Mouse (Mus musculus): ENCODE measurements around the gene Galnt14. TPM values are rescaled to one million over a fixed set of nuclear protein-coding genes. Genes with fewer than 3 reads are reported as not detected.

Galnt14 gene
- polyA plus RNA-seq, 1 experiment: not detected

DNA sequence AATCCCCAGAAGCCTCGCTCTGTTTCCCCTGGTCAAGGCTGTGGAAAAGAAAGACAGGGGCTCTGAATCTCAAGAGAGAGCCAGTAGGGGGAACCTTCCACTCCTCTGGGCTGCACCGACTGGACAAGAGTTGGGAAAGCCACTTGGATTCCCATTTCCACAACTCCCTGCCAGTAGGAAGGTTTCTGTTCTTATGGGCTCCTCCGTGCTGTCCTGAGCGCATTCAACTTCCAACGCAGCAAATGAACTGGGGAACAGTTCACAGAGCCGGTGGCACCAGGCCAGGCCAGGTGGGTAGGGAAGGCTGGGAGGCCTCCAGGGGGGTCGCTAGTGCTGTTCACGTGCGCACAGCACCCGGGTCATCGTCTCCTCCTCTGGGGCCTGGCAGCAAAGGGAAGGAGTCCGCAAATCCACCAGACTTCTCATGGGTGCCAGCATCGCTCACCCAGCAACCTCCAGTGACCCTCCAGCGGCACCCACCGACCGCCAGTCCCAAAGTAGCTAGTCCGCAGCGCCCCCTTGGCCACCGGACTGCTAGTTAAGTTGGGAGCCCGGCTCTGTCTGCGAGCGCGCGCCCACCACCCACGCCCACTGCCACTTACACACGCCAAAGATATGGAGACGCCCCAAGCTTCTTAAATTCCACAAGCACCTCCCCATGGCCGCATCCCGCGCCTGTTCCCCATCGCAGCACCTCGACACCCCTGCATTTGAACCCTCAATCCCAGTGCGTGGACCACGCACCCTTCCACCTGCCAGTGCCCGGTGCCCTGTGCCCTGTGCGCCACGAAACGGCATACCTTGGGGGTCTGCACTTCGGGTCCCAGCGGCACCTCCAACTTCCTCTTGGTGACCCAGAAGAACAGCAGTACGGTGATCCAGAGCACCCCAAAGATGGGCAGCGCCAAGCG is 867 bp downstream of the Galnt14 start:
- Histone ChIP-seq H3K4me3 (ENCODE audit: insufficient read depth, low read length) (no peak overlapping the region), H3K4me1 (ENCODE audit: control insufficient read depth, insufficient read depth, low read length) (no peaks in the 10 kb centered on the region), H3K27ac (ENCODE audit: insufficient read depth, low read depth, low read length) (no peak overlapping the region)
- TF ChIP-seq POLR2A (IDR thresholded peaks at IDR 0.05; ENCODE audit: borderline replicate concordance, low read depth, low read length): no peak
- no peak for TF ChIP-seq CTCF (IDR thresholded peaks at IDR 0.05; ENCODE audit: low read depth, low read length)

DNA sequence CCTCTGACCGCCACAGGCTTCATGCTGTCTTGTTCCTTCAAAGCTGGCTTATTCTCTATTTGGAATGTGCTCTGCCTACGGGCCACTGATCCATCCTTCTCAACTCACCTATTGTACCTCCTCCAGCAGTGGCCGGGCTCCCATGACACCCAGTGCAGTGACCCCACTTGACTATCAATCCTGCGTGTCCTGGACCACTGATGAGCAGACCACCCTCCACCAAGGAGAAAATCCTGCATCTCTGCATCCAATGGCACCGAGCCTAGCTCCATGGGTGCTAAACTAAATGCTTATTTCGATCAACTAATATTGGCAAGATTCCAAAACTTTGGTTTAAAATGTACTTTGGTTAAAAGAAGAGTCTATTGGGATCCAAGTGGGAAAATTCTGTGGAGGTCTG is 1.8 kb downstream of the Galnt14 start:
- no peak overlapping the region for H3K27ac ChIP-seq (ENCODE audit: insufficient read depth, low read depth, low read length)
- no peak overlapping the region for H3K4me3 ChIP-seq (ENCODE audit: insufficient read depth, low read length)
- TF ChIP-seq POLR2A (IDR thresholded peaks at IDR 0.05; ENCODE audit: borderline replicate concordance, low read depth, low read length): no peak
- TF ChIP-seq CTCF (IDR thresholded peaks at IDR 0.05; ENCODE audit: low read depth, low read length): no peak
- H3K4me1 ChIP-seq (ENCODE audit: control insufficient read depth, insufficient read depth, low read length): no peaks in the 10 kb centered on the region

DNA sequence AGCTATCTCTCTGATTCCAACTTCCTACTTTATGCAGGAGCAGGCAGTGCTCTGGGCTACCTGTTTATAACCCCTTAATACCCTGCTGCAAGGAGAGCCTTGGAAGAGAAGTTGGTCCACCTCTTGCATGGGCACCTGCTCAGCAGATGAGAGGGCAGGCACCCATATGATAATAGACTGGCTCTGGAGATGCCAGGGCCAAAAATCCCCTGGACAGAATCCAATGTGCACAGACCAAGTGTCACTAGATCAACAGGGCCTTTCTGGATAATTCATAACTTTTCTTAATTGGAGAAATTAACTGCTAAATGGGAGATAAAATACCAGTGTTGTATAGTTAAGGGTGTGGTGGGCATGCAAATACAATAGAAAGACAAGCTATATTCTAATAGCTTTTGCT is 6.7 kb downstream of the Galnt14 start:
- TF ChIP-seq POLR2A (IDR thresholded peaks at IDR 0.05; ENCODE audit: borderline replicate concordance, low read depth, low read length) (no peak), CTCF (IDR thresholded peaks at IDR 0.05; ENCODE audit: low read depth, low read length) (no peak)
- H3K27ac ChIP-seq (ENCODE audit: insufficient read depth, low read depth, low read length): no peak overlapping the region
- H3K4me3 ChIP-seq (ENCODE audit: insufficient read depth, low read length): no peak overlapping the region
- H3K4me1 ChIP-seq (ENCODE audit: control insufficient read depth, insufficient read depth, low read length): no peaks in the 10 kb centered on the region

DNA sequence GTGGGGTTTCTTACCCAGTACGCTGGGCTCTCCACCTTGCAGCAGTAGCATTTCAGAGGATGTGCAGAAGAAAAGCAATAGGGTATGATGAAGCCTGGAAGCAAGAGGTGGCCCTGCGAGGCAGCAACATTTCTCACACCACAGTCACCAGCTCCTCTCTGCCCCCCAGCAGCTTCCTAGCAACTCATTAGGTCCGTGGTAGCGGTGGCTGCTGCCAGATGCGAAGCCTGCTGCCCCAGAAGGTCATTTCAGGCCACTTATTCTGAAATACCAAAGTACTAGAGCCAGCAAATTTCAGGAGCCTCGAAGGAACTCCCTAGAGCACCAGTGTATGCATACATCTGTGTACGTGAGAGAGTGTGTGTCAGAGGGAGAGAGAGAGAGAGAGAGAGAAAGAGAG is 9.2 kb downstream of the Galnt14 start:
- H3K4me1 ChIP-seq (ENCODE audit: control insufficient read depth, insufficient read depth, low read length): no peaks in the 10 kb centered on the region
- TF ChIP-seq POLR2A (IDR thresholded peaks at IDR 0.05; ENCODE audit: borderline replicate concordance, low read depth, low read length) (no peak), CTCF (IDR thresholded peaks at IDR 0.05; ENCODE audit: low read depth, low read length) (no peak)
- no peak overlapping the region for H3K27ac ChIP-seq (ENCODE audit: insufficient read depth, low read depth, low read length)
- no peak overlapping the region for H3K4me3 ChIP-seq (ENCODE audit: insufficient read depth, low read length)

DNA sequence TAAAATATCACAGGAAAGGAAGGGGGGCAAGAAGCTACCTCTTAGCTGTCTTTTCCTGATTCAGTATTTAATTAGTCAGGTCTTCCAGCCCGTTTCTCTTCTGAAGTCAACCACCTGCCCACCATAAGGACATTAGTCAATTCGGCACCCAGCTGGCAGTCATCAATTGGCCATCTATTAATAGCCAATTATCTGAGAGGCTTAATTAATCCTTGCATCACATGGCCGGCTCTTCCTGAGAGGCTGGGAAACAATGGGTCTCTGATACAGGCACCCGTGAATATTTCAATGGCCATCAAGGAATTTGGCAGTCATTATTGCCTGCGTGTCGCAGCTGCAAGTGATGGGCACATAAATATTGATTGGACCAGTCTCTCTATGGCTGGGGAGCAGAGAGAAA is 10.4 kb downstream of the Galnt14 start:
- H3K4me3 ChIP-seq (ENCODE audit: insufficient read depth, low read length): no peak overlapping the region
- no peak overlapping the region for H3K27ac ChIP-seq (ENCODE audit: insufficient read depth, low read depth, low read length)
- no peaks in the 10 kb centered on the region for H3K4me1 ChIP-seq (ENCODE audit: control insufficient read depth, insufficient read depth, low read length)
- TF ChIP-seq POLR2A (IDR thresholded peaks at IDR 0.05; ENCODE audit: borderline replicate concordance, low read depth, low read length): no peak
- TF ChIP-seq CTCF (IDR thresholded peaks at IDR 0.05; ENCODE audit: low read depth, low read length): no peak

DNA sequence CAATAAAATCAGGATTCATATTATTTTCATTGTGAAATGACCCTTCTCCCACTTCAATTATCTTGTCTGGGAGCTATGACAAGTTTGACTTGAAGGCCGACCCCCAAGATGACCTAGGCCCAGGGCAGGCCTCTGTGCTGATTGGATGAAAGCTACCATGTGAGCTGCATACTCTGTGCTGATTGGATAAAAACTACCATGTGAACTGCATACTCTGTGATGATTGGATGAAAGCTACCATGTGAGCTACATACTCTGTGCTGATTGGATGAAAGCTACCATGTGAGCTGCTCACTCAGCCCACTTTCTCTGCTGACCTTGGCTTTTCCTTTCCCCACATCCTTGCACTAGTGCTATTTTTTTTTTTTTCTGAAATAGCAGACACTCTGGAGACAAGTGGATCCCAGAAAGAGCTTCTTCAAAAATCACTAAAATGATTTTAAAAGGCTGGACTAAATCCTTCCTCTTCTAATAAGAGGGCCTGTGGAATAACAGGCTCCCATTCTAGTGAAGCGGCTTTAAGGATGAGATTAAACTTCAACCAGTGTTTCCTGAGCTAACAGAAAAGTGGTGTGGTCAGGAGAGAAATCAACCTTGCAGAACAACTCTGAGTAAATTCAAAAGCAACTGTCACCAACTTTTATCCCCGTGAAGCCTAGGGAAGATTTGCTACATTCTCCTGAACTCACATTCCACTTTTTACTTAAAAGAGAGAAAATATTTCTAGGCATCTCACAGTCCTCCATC is 15.9 kb downstream of the Galnt14 start:
- TF ChIP-seq CTCF (IDR thresholded peaks at IDR 0.05; ENCODE audit: low read depth, low read length) (no peak), POLR2A (IDR thresholded peaks at IDR 0.05; ENCODE audit: borderline replicate concordance, low read depth, low read length) (no peak)
- Histone ChIP-seq H3K27ac (ENCODE audit: insufficient read depth, low read depth, low read length) (no peak overlapping the region), H3K4me3 (ENCODE audit: insufficient read depth, low read length) (no peak overlapping the region), H3K4me1 (ENCODE audit: control insufficient read depth, insufficient read depth, low read length) (no peaks in the 10 kb centered on the region)

DNA sequence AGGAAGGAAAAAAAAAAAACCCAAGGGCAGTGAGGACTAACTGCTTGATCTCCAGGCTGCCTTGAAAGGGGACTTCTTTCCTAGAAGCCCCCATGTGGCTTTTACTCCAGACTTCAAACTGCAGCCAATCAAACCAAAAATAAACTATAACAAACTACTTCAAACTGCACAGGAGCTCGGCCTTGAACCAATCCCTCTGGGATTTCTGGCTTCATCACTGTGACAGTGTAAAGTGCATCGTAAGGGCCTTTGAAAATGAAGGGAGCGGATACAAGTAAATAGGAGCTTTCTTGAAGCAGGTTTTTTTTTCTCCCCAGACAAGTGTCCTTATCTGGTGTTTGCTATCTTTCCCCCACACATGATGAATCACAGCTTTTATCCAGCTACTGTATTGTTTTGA is 22.0 kb downstream of the Galnt14 start:
- no peak for TF ChIP-seq POLR2A (IDR thresholded peaks at IDR 0.05; ENCODE audit: borderline replicate concordance, low read depth, low read length)
- TF ChIP-seq CTCF (IDR thresholded peaks at IDR 0.05; ENCODE audit: low read depth, low read length): no peak

DNA sequence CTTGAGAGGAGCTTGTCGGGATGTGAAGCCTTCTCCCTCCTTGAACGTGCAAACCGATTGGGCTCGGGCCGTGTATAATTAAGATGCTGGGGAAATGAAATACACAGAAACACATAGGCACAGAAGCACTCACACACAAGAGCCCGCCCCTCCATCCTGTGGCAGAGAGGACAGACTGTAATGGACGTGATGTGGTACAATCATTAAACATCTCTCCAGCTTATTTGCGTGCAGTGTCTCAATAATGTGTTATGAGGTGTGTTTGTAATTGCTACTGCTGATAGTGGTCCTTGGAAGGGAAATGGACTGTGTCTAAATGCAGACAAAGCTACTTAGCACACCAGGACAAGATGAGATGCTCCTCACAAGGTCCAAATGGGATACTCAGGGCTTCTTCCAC is 24.0 kb downstream of the Galnt14 start:
- TF ChIP-seq CTCF (IDR thresholded peaks at IDR 0.05; ENCODE audit: low read depth, low read length) (no peak), POLR2A (IDR thresholded peaks at IDR 0.05; ENCODE audit: borderline replicate concordance, low read depth, low read length) (no peak)
- no peak overlapping the region for H3K4me3 ChIP-seq (ENCODE audit: insufficient read depth, low read length)
- no peaks in the 10 kb centered on the region for H3K4me1 ChIP-seq (ENCODE audit: control insufficient read depth, insufficient read depth, low read length)
- H3K27ac ChIP-seq (ENCODE audit: insufficient read depth, low read depth, low read length): no peak overlapping the region

More for the DNA sequence above, 22.0 kb downstream of the Galnt14 start:
- no peak overlapping the region for H3K4me3 ChIP-seq (ENCODE audit: insufficient read depth, low read length)
- no peak overlapping the region for H3K27ac ChIP-seq (ENCODE audit: insufficient read depth, low read depth, low read length)
- no peaks in the 10 kb centered on the region for H3K4me1 ChIP-seq (ENCODE audit: control insufficient read depth, insufficient read depth, low read length)

DNA sequence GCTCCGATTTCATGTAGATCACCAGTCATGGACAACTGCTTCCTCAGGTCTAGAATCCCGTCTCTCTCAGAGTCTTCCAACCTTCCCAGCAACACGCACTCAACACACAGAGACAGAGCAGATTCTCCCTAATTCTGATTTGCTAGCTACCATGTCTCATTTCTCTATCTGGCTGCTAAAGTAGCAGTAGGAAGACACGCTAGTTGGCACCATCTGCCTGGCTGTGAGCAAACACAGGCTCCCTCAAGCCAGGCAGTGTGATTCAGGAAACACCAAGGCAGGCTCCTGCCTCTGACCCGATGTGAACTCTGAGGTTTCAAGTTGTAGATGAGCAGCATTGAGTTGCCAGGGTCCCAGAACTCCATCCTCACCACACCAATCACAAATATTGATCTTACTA is 25.5 kb downstream of the Galnt14 start:
- TF ChIP-seq POLR2A (IDR thresholded peaks at IDR 0.05; ENCODE audit: borderline replicate concordance, low read depth, low read length) (no peak), CTCF (IDR thresholded peaks at IDR 0.05; ENCODE audit: low read depth, low read length) (no peak)
- no peaks in the 10 kb centered on the region for H3K4me1 ChIP-seq (ENCODE audit: control insufficient read depth, insufficient read depth, low read length)
- no peak overlapping the region for H3K27ac ChIP-seq (ENCODE audit: insufficient read depth, low read depth, low read length)
- no peak overlapping the region for H3K4me3 ChIP-seq (ENCODE audit: insufficient read depth, low read length)

DNA sequence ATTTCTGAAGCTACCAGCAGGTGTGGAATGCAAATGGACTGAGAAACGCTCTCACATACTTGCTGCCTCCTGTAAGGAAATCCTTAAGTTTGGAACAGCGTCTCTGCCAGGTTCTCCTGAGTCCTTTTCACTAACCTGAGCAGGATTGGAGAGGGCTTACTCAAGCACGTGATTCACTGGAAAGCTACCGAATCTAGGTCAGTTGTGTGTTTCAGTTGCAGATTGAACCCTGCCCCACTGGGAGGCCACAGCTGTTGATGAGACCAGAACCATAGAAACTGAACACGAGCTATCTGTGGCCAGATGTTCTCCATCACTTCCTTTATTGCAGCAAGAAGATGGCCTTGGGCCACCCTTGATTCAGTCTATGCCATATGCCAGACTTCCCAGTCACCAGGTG is 38.3 kb downstream of the Galnt14 start:
- Histone ChIP-seq H3K4me3 (ENCODE audit: insufficient read depth, low read length) (no peak overlapping the region), H3K4me1 (ENCODE audit: control insufficient read depth, insufficient read depth, low read length) (no peaks in the 10 kb centered on the region), H3K27ac (ENCODE audit: insufficient read depth, low read depth, low read length) (no peak overlapping the region)
- TF ChIP-seq POLR2A (IDR thresholded peaks at IDR 0.05; ENCODE audit: borderline replicate concordance, low read depth, low read length) (no peak), CTCF (IDR thresholded peaks at IDR 0.05; ENCODE audit: low read depth, low read length) (no peak)
